Mouse (Mus musculus) WW6 (cell line): Measurements from ENCODE around the gene Etv2.
A peak's percentile ranks its signal among the peaks of the same experiment; 100 is the strongest.

Source experiments
- DNase-seq: peaks from one replicate; pipeline ENCODE4 v3.0.0-alpha.2; 2013; ENCODE audit warnings: low read depth, low spot score

The Etv2 gene

DNA sequence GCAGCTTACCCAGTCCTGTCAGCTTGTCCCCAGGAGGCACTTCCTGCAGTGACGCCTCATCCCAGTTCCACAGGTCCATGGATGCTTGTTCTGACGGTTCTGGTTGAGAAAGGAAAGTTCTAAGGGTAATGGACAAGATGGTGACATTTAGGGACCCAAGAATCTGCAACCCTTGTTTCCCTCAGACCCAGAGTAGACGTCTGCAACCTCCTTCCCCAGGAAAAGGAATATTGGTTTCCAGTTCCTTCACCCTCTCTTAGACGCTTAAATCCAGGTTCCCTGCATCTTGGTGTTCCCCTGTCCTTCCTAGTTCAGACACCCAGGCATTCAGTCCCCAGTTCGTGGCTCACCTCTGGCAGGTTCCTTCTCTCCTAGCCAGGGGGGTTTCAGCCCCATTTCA lies at the start of gene Etv2:
Gene Etv2 (minus strand): TSS at position 101 of the 400 bp plus-strand sequence.
- no peak for DNase-seq

DNA sequence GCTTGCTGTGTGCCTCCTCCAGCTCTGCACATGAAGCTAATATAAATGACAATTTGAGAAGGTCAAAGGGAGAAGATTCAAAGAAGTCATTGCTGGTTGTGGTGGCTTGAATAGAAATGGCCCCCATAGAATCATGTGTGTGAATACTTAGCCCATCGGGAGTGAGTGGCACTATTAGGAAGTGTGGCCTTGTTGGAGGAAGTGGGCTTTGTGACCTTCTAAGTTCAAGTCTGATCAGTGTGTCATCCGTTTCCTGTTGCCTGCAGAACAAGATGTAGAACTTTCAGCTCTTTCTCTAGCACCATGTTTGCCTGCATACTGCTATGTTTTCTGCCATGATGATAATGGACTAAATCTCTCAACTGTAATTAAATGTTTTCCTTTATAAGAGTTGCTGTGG lies 47.8 kb upstream of the Etv2 start:
- no peak for DNase-seq

DNA sequence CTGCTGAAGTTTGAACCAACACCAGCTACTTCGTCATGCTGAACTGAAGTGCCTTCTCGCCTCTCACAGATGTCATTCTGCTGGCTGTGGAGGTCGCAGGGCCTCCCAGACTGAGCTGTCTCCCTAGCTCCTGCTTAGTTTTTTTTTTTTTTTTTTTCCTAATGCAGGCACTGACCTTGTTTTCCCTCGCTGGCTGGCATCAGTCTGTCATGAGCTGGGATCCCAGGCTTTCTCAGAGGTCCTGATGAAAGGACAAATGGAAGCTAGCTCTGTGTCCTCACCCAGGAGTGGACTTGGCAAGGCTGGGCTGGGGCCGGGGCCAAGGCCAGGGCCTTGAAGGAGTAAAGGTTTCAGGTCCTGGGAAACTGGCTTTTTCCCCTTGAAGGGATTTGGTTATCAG lies 46.2 kb upstream of the Etv2 start:
- no peak for DNase-seq

DNA sequence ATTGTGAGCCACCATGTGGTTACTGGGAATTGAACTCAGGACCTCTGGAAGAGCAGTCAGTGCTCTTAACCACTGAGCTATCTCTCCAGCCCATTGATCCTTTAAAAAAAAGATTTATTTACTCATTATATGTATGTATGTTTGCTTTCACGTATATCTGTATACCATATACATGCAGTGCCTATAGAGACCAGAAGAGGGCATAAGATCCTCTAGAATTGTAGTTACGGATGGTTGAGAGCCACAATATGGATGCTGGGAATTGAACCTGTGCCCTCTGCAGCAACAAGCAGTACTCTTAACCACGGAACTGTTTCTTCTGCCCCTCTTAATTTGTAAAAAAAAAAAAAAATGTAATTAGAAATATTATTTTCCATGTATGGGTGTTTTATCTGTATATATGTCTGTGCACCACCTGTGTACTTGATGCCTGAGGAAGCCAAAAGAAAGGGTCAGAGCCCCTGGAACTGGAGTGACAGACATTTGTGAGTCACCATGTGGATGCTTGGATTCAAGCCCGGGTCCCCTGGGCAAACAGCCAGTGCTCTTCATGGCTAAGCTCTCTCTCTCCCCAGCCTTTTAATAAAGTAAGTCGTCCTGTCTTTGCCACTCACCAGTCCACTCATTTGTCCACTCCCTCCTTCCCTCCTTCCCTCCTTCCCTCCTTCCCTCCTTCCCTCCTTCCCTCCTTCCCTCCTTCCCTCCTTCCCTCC lies 42.8 kb upstream of the Etv2 start:
- no peak for DNase-seq

DNA sequence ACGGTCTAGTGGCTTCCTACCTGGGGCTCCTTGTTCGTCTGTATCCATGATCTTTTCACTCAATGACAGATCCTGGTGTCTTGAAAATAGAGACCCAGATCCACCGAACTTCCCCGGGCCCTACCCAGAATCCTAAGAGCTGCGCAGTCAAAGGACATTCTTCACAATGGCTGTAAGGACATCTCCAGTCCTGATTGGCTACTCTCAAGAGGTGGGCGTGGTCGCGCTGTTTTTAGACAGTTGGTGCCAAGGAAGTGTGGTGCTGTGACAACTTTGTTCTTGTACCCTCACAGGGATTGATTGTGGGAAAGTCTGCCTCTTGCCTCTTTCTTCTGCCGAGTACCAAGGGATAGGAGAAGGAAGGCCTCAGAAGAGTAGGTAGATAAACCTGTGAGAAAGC lies 35.8 kb upstream of the Etv2 start, which contains the start of gene Pmis2:
Gene Pmis2 (minus strand): TSS at position 126 of the 400 bp plus-strand sequence.
- peak; percentile 26 for DNase-seq

DNA sequence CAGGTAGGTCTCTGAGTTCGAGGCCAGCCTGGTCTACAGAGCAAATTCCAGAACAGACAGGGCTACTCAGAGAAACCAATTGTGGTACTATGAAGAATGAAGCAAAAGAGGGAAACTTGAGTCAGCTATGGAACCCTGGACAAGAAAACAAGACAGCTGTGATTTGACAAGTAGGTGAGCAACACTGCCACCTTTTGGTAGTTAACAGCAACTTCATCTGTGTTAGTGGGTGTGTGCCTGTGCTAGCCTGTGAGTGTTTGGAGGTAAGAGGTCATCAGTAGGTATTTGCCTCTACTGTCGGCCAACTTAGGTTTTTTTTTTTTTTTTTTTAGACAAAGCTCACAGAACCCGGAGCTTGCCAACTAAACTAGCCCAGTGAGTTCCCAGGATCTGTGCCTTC lies 33.6 kb upstream of the Etv2 start:
- peak; percentile 55 for DNase-seq

DNA sequence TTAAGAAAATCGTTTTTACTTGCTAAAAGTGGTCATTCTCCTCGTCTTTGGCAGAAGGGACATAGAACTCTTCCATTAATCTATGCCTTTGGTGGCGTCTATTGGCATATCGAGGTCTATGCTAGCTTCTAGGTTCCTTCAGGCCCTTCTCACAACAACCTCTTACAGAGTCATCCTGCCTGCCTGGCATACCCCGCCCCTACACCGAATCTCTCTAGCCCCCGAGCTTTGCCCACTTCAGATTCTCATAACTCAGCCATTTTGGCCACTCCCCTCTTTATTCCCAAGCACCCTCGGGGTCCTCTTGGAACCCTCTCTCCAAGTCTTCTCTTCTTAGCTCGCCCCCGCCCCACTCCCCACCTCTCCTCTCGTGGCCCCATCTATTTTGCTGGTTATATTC lies 29.7 kb upstream of the Etv2 start:
- DNase-seq = no peak

DNA sequence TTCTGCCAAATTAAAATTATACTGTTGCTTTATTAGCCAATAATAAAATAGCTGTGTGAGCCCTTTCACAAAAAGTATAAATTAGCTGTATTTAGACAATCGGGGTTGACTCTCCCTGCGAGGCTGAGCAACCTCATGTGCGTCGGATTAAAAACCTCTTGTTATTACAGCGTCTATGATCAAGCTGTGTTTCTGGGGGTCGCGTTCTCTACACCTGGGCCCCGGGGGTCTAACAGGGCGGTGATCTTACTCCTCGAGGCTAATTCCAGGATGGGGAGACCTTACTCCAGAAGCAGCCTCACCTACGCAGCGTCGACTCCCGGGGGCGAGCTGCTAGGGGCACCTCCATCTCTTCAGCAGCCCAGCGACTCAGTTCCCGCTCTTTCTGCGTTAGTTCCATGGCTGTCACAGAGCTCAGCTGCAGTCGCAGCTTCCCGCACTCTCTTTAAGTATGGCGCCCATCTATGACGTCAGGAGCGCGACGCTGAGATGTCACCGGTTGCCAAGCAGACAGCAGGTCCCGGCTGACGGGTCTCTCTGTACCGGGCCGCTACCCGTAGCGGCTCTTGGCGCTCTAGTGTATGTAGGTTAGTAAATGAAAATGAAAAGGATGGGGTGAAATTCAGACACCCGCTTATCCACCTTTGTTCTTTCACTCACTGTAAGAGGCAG lies 29.0 kb upstream of the Etv2 start, which contains the start of gene Haus5:
Gene Haus5 (minus strand): TSS at position 466 of the 672 bp plus-strand sequence.
- DNase-seq = peak; percentile 66

DNA sequence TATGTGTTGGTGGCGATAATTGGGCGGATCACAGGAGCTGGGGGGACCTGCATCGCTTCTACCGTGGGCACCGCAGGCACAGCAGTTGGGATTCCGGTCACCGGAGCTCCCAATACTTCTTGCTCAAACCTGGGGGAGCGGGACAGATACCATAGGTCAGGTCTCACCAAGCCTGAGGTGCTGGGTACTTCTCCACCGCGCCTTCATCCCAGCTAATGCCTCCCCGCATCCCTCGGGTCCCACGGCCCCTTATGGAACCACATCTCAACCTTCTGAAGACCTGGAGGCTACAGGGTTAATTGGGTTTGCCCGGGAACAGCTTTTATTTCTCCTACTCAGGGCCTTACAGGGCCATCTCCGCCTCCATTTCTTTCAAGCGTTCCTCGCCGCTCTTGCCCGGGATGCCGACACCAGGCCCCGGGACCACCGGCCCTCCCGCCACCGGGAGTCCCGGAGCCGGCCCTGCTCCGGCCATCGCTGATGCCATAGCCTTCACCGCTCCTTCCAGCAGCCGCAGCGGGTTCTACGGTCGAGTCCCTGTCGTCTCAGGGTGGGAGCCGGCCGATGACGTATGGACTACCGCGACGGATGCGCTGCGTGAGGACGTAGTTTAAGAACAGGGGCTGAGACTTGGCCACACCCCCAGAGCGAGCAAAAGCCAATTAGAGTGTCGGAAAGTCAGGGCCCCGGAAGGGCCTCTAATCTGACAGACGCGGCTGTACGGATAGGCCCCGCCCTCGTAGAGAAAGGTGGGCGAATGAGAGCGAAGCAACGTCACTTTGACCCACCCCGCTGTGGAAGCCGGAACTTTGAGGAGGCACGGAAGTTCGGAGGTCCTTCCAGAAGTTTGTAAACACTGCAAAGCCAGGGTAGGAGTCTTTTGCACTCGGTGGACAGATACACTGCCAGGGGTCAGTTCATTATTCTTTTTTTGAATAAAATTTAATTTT lies 14.2 kb upstream of the Etv2 start, which contains the start of gene Rbm42:
Gene Rbm42 (minus strand): TSS at position 727 of the 950 bp plus-strand sequence.
- peak; percentile 97 for DNase-seq

DNA sequence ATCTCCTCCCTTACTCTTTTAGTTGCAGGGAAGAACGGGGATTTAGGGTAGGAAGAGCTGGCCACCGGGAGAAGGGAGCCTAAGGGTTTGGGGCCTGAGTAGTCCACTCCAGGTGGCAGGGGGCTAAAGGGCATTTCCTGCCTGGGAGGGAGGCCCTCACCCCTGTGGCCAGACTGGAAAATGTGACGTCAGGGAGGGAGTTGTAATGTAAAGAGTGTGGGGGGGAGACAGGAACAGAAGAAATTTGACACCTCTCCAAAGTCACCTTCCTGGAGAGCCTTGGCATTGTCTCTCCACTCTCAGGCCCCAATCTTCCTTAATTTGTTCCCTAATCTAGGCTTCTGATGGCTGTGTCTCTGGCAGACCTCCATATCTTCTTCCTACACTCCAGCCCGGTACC lies 3.4 kb upstream of the Etv2 start:
- DNase-seq = no peak

DNA sequence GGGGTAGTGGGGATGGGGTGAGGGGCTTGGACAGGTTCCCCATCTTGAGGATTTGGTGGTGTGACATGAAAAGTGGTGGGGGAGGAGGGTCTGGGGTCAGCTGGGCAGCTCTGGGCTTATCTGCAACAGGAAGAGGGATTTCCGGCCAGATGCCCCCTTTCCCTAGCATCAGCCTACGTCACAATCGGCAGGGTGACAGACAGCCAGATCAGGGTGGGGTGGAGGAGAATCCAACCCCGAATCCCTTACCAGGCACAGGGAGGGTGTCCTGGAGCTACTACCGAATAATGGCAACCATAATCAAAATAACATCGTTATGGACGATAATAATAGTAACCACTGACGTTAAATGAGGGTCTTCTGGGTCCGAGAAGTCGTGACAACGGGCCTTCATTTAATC lies 743 bp upstream of the Etv2 start:
- no peak for DNase-seq

DNA sequence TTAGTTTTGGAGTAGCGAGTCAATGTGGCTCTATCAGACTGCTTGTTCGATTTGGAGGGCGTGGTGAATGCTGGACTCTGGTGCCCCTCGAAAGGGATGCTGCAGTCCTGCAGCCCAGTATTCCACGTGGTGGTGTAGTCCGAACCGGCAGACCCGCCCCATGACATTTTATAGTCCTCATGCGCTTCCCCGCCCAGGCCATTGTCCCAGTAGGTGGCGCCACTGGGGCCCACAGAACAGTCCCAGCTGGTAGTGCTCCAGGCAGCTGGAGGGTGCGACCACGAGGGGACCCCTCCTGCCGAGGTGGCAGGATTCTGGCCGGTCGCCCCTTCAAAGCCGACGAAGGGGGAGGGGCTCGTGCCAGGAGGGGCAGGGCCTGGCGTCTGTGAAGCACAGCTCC lies 1.0 kb downstream of the Etv2 start:
- no peak for DNase-seq

DNA sequence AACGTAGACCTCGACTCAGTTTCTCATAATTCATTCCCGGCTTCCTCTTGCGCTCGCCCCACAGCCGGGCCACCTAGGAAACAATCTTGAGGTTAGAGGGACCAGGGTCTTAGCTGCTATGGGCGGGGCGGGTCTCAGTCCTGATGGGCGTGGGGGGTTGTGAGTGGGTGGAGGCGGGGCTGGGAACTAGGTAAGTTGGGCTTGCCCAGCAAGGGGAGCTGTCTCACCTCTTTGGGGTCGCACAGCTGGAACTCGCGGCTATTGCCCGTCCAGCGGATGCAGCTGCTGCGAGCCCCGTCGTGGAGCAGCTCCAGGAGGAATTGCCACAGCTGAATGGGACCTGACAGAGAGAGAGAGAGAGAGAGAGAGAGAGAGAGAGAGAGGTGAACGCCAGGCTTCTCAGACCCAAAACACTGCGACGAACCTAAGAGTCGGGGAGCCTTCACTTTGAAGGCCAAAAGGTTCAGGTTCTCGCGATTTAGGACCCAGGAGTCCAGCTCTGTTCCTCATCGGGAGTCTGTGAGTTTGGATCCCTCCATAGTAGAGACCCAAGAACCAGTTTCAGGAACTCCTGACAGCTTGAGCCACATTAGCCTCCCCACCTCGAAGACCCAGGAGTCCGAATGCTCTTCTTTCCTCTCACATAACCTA lies 1.8 kb downstream of the Etv2 start:
- no peak for DNase-seq

DNA sequence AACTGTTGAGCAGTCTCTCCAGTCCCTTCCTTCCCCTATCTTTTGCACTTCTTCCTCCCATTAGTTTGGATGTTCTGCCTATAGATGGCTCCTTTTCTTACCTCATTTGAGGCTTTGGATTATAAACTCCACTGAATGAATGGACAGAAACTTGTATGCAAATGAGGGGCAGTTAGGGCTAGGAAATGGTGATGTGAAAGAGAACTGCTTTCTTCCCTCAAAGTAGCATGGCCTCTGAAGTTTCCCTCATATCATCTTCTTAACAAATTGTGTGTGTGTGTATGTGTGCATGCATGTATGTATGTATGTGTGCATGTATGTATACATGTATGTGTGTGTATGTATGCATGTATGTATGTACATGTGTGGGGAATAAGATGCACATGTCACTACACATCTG lies 6.6 kb downstream of the Etv2 start:
- DNase-seq = no peak

DNA sequence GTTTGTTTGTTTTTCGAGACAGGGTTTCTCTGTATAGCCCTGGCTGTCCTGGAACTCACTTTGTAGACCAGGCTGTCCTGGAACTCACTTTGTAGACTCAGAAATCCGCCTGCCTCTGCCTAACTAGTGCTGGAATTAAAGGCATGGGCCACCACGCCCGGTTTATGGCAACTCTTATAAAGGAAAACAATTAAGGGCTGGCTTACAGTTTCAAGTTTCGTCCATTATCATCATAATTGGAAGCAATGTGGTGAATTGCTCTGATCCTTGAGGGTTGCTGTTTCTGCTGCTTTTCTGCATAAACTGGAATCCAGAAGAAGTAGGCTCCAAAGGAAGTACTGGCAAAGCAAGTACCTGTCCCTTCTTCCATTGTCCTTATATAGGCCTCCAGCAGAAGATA lies 9.0 kb downstream of the Etv2 start:
- DNase-seq = no peak

DNA sequence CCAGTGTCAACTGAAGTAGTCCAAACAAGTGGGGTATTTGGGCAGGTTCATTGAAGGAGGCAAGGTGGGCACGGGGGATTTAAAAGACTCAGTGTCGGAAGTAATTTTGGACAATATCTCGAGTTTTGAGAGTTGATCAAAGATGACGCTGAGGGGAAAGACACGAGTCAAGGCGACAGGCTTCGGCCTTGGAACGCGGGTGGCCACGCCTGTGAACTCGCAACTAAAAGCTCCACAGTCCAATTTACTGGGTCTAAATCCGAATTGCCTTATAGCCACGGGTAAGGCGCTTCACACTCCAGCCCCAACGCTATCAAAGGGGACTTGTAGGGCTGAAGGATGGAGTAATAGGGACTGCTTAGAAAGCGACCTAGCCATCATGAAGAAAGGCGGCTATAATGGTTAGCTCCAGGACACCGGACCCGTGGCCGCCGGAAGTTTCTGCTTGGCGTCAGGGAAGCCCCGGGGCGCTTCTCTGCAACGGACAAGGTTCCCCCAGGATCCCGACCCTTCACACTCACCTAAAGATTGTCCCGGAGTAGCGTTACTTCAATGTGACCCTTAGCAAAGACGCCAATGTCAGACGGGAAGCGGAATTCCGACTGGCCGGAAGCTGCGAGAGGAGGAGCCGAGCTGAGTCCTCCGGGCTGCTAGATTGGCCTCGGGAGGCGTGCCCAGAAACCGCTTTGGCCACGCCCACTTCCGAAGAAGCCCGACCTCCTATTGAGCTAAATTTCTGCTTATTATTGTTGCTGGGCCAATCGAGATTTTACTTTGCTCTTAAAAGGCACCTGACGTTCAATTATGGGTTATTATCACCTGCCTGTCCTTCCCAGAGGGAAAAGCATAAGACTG lies 9.9 kb downstream of the Etv2 start, which contains the start of gene Cox6b1:
Gene Cox6b1 (minus strand): TSS at position 622 of the 855 bp plus-strand sequence.
- peak; percentile 73 for DNase-seq

DNA sequence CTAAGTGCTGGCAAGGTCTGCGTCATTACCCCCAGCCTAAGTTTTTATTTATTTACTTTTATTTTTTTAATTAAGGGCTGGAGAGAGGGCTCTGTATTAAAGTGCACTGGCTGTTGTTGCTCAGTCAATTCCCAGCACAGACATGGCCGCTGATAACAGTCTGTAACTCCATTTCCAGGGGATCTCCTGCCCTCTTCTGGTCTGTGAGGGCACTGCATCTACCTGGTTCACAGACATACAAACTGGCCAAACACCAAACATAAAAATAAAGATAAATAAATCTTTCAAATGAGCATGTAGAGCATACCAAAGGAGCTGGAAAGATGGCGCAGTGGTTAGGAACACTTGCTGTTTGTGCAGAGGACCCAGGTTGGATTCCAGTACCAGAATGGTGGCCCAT lies 16.4 kb downstream of the Etv2 start:
- DNase-seq = no peak

DNA sequence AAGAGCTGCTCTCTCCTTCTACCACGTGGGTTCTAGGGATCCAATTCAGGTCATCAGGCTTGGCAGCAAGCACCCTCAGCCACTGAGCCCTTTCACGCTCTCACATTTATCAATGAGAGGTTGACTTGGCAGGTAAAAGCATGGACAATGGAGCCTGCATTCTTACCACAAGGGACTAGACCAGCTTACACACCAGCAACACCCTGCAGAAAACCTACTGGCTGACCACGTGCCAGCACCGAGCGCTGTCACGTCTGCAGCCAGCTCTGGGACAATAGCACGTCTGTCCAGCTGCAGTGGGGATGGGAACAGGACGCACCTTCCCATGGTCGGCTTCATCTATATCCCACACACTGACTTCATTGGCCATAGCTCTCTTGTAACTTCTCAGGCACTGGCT lies 17.0 kb downstream of the Etv2 start:
- DNase-seq = no peak

DNA sequence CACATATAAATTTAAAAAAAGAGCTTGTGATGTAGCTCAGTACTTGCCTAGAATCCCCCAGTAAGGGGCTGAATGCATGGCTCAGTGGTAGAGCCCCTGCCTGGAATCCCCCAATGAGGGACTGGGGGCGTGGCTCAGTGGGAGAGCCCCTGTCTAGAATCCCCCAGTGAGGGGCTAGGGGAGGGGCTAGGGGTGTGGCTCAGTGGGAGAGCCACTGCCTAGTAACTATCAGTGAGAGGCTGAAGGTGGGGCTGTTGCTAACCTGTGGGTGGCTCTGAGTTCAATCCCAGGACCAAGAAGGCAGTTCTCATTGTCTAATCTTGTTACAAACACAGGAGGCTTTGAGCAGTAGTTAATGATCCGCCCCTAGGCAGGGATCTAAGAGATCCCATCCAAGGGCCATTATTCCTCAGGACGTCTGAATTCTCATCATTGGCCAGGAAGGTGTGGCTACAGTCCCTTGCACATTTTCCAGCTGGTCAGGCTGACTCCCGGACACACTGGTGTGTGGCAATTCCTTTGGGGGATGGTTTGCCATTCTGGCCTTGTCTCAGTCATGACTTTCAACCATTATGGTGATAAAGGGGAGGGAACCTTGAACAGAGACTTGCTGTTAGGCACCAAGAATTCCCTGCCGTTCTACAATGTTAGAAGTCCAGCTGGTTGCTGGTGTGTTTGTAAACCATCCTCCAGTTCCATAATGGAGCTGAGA lies 20.4 kb downstream of the Etv2 start:
- DNase-seq = no peak

DNA sequence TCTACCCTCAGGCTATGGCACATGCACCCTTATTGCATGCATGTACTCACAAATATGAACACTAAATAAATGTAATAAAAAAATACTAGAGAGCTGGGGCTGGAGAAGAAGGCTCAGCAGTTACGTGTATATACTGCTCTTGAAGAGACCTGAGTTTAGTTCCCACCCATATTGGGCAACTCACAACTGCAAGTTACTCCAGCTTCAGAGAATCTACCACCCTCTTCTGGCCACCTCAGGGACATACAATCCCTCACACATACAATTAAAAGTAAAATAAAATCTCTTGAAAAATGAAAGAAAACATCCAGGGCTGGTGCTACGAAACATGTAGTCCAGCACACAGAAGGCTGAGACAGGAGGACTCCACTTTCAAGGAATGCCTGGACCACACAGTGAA lies 21.2 kb downstream of the Etv2 start:
- no peak for DNase-seq
